Mouse (Mus musculus): ENCODE results near the gene Prox2.

The Prox2 gene

DNA sequence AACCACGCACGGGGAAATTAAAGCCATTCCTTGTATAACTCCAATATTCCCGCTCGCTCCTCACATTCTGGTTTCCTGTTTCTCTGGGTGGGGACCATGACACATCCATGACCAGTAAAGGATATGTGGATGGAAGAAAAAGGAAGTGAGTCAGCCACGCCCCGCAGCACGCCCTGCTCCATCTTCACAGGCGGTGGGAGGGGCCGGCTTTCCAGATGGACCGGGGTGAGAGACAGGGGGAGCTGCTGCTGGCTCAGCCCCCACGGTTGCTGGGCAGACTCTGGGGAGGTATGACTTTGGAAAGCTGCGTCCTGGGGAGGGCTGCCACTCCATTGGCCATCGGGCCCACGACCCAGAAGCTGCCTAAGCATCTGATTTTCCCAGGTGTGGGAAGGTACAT lies 16.5 kb downstream of the Prox2 start:
- DNase-seq (ENCODE audit: low read depth, low spot score) = peak; percentile 51

DNA sequence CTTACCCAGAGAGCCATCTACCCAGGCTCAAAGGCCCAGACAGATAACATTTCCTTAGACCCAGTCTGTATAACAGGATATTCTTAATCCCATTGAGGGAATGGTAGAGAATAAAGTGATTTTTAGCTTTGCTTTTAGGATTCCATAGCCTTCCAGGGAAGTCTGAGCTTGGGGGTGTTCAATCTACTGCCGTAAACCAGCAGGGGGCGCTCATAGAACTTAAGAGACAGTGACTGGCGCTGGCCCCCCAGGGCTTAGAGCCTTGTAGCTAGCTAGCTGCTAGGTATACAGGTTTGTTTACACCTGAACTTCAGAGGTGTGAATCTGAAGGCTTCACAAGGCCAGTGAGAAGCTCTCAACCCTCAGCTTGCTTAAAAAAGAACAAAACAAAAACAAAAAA lies 18.3 kb downstream of the Prox2 start:
- peak; percentile 79 for DNase-seq (ENCODE audit: low read depth, low spot score)

GRCm38 (mm10) chr12:85091190-85091589 lies 19.4 kb downstream of the Prox2 start:
- no peak for DNase-seq (ENCODE audit: low read depth, low spot score)

- DNase-seq (ENCODE audit: low read depth, low spot score) = no peak
Observed at GRCm38 (mm10) chr12:85087845-85088244, 22.7 kb downstream of the Prox2 start.

DNA sequence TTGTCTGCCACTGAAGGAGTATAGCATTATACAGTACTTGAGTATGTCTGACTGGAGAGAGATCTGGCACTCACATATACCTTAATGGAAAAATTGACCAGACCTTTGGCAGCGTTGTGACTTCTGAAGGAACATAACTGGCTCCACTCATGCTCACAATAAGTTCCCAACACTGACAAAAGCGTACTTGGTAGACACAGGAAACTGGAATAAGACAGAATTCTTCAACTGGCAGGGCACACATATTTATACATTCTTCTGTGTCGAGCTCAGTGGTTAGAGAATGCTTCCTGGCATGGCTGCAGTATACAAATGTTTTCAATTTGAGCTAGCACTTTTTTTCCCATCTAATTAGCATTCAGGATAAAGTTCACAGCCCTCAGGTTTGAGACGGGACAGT lies 25.6 kb downstream of the Prox2 start:
- DNase-seq (ENCODE audit: low read depth, low spot score) = no peak

DNA sequence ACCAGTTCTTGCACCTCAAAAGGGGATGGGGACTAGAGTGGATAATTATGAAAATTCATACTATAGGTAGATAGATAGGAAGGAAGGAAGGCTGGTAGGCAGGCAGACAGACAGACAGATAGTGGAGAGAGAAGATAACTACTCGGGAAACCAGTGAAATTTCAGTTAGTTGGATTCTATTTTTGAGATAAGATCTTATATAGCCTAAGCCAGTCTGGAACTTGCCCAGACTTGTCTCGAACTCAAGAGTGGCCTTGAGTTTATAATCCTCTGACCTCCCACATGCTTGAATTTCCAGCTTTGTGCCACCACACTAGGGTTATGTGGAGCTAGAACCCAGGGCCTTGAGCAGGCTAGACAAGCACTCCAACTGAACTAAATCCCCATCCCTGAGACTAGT lies 26.3 kb downstream of the Prox2 start:
- DNase-seq (ENCODE audit: low read depth, low spot score) = no peak

GRCm38 (mm10) chr12:85077100-85077499 lies 33.5 kb downstream of the Prox2 start:
- DNase-seq (ENCODE audit: low read depth, low spot score) = no peak

DNA sequence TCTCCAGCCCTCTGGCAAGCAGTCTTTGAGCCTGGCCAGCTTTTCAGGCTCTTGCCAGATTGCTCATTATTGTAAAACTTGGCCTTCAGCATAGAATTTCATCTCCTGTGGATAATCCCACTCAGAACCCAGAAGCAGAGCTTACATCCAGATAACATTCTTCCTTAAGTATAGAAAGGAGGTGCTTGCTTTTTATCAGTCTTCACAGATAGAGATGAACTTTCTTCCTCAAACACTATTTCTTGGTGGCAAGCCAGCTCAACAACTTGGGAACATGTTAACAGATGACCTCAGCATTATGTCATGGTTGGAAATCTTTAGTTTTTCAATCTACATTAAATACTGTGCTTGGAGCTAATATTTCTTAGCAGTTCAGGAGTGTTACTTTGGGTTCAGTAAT lies 39.5 kb downstream of the Prox2 start:
- no peak for DNase-seq (ENCODE audit: low read depth, low spot score)

DNA sequence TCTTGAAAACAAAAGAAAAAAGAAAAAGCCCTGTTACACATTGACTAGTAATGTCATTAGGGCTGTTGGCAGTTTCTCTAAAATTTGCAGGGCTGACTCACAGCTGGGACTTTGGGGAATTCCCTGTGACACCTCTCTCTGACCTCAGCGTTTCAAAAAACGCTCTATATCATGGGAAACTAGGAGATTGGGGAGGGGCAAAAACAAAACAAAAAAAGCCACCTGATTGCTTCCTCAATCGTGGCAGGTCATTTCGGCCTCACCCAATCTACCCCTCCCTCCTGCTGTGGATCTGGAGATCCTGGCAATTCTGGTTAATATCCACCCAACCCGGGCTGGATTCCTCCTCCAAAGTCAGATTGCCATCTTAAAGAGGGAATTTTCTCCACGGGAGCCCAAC lies 59.3 kb downstream of the Prox2 start:
- DNase-seq (ENCODE audit: low read depth, low spot score) = peak; percentile 41

All from ZHBTc4 (cell line).